Mouse (Mus musculus) hindbrain, embryonic 15.5 days (tissue): ENCODE data around the gene Ctdspl. TPM values are rescaled to one million over a fixed set of nuclear protein-coding genes. Genes with fewer than 3 reads are reported as not detected.
A peak's percentile ranks its signal among the peaks of the same experiment; 100 is the strongest.

Experiments used
- ATAC-seq: fragments of 200-750 bp; cut with Nextera tagmentation; 2 replicates; pipeline ENCODE4 v1.8.0; 2017; ENCODE audit warnings: low read depth, moderate number of reproducible peaks, moderate TSS enrichment; ENCODE audit not compliant: low FRiP score
- H3K27ac ChIP-seq: fragments of 300-500 bp; sonication (generic); replicated peaks from 2 replicates; pipeline ENCODE4 v1.5.1; 2015; ENCODE audit warnings: mild to moderate bottlenecking, inconsistent platforms
- H3K27me3 ChIP-seq: fragments of 300-500 bp; sonication (generic); 2 replicates; pipeline ENCODE4 v1.6.1; 2015; ENCODE audit warnings: control low read depth, inconsistent platforms
- H3K36me3 ChIP-seq: fragments of 300-500 bp; sonication (generic); 2 replicates; pipeline ENCODE4 v1.6.1; 2015; ENCODE audit warnings: control low read depth, inconsistent platforms
- H3K4me1 ChIP-seq: fragments of 300-500 bp; sonication (generic); replicated peaks from 2 replicates; pipeline ENCODE4 v1.6.1; 2015; ENCODE audit warnings: control low read depth, inconsistent platforms
- H3K4me2 ChIP-seq: fragments of 300-500 bp; sonication (generic); 2 replicates; pipeline ENCODE4 v1.6.1; 2015; ENCODE audit warnings: moderate library complexity, mild to moderate bottlenecking, inconsistent platforms
- H3K4me3 ChIP-seq: fragments of 300-500 bp; sonication (generic); 2 replicates; pipeline ENCODE4 v1.5.1; 2015; ENCODE audit warnings: mild to moderate bottlenecking, inconsistent platforms
- H3K9ac ChIP-seq: fragments of 300-500 bp; sonication (generic); 2 replicates; pipeline ENCODE4 v1.6.1; 2015; ENCODE audit warnings: inconsistent platforms
- H3K9me3 ChIP-seq: fragments of 300-500 bp; sonication (generic); 2 replicates; pipeline ENCODE4 v1.6.1; 2016; ENCODE audit warnings: control low read depth, inconsistent platforms
- WGBS: fragments of 180-500 bp; shearing (Covaris S2); methylation state at CpG from one replicate; pipeline ENCODE4 v1.1.7; 2015; 5-methylcytosine and 5-hydroxymethylcytosine counted together
- polyA plus RNA-seq: library from polyadenylated mRNA; unstranded; fragments of >200 nt; fragmentation: Nextera tagmentation; extraction: Ambion mirVana; gene quantifications from 2 replicates; pipeline ENCODE4 v1.2.1, GENCODE M21; 2015

Gene Ctdspl
- polyA plus RNA-seq, 1 experiment from 2014 or later, result 8.9 TPM

DNA sequence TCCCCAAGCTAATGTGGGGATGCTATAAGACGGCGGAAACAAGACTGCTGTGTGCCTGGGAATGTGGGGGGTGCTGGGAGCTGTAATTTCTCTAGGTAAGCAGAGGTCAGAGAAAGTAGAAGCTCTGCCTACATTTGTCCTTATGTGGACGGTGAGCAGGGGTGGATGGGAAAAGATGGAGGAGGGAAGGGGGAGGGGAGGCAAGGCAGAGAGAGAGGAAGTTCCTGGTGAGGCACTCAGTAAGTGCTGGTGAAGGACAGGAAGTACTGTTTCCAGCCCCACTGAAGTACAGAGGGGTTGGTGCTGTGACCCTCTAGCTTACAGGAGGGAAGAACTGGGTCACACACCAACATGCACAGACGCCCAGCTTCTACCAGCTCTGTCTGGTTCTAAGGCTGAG lies 138.0 kb downstream of the Ctdspl start:
- no peak for ATAC-seq
- Histone ChIP-seq H3K27me3 (no peaks in the 10 kb centered on the region), H3K27ac (no peak overlapping the region), H3K9me3 (no peaks in the 10 kb centered on the region), H3K4me3 (no peak overlapping the region), H3K36me3 (no peaks in the 10 kb centered on the region), H3K4me1 (no peaks in the 10 kb centered on the region), H3K4me2 (no peak overlapping the region), H3K9ac (no peak overlapping the region)
- WGBS, result 72% methylated on average over 4 of the region's 4 CpGs

DNA sequence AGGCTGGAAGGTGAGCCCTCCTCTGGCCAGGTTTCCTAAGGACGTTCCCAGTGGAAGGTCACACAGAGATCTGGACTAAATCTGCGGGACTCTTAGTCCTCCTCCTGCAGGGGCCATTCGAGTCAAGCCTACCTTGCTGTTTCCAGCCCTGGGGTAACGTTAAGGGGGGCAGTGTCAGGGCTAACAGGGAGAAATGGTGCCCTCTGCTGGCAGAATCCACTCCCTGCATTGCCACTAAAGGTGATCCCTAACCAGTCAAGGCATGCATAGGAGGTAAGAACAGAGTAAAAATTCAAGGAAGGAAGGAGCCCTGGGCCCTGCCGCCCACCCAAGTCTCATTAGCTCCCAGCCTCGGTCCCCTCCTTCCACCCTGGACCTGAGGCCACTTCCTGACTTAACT lies 141.3 kb downstream of the Ctdspl start:
- peak; percentile 71 for ATAC-seq
- Histone ChIP-seq H3K27me3 (no peaks in the 10 kb centered on the region), H3K36me3 (peaks cover 9% of the 10 kb centered on the region; the same call in 1 of the 2 replicates), H3K4me3 (no peak overlapping the region), H3K27ac (no peak overlapping the region), H3K9me3 (no peaks in the 10 kb centered on the region), H3K4me2 (no peak overlapping the region), H3K4me1 (no peaks in the 10 kb centered on the region), H3K9ac (no peak overlapping the region)
- 3% methylated on average over 6 of the region's 6 CpGs for WGBS

DNA sequence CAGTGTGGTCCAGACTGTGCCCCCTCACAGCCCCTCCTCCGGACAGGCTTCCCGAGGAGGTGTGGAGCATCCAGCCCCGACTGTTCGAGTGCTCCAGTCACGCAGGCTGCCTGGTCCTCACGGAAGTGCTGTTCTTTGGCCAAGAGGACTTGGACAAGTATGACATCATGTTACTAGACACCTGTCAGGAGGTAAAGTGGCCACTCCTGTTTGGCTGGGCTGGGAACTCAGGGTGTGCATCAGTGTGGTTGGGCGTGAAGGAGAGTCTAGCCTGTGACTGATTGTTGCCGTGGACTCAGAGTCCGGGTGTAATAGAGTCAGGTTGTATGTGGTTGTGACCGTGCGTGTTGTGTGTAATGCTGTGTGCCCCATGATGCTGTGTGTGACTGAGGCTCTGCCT lies 142.0 kb downstream of the Ctdspl start:
- H3K4me1 ChIP-seq, result no peaks in the 10 kb centered on the region
- H3K9me3 ChIP-seq, result no peaks in the 10 kb centered on the region
- no peak overlapping the region for H3K4me2 ChIP-seq
- no peak overlapping the region for H3K9ac ChIP-seq
- peaks cover 9% of the 10 kb centered on the region; the same call in 1 of the 2 replicates for H3K36me3 ChIP-seq
- no peak for ATAC-seq
- no peaks in the 10 kb centered on the region for H3K27me3 ChIP-seq
- H3K4me3 ChIP-seq, result no peak overlapping the region
- H3K27ac ChIP-seq, result no peak overlapping the region
- WGBS, result 90% methylated on average over 11 of the region's 11 CpGs

DNA sequence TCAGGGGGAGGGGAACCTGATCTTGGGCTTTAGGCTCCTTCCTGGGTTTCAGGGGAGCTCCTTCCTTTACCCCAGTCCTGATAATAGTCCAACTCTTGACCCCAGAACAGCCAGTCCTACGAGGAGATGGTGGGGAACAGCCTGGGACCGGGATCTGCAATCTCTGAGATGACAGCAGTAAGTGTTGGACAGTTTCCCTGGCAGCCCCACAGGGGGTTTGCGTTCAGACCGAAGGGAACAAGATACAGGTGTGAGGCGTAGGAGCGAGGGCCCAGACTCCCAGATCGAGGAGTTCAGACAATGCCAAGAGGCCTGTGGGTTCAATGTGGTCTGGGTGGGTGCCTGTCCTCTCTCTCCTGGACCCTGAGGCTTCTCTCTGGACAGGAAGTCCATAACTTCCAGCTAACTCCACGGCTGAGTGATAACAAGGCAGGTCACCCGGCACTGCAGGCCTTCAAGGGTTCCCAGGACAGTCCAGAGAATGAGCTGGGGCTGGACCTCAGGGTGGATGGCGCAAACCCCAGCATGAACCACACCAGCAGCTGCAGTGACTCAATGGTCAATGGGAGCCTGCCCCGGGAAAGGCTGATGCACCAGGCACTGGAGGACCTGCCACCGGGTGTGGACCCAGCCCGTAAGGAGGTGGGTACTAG lies 144.0 kb downstream of the Ctdspl start:
- Histone ChIP-seq H3K27ac (no peak overlapping the region), H3K4me3 (no peak overlapping the region), H3K9me3 (no peaks in the 10 kb centered on the region), H3K4me1 (no peaks in the 10 kb centered on the region), H3K27me3 (no peaks in the 10 kb centered on the region), H3K9ac (no peak overlapping the region), H3K4me2 (no peak overlapping the region), H3K36me3 (peaks cover 13% of the 10 kb centered on the region; the same call in 1 of the 2 replicates)
- no peak for ATAC-seq
- 85% methylated on average over 13 of the region's 13 CpGs for WGBS

DNA sequence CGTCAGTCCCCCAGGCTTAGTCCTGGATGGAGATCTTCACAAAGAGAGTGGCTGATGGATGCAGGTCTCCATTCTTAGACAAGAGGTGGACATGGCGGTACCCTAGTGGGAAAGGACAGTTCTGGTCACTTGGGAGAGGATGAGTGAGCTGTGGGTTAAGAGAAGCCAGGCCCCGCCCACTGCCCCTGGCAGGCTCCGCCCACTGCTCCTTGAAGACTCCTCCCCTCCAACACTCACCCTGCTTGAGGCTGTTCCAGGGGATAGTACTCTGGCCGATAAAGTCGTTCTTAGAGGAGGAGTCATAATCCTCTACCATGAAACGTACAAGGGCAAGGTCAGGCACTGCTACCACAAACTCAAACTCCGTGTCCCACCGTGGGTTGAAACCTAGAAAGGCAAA lies 145.5 kb downstream of the Ctdspl start:
- no peak overlapping the region for H3K4me3 ChIP-seq
- H3K4me1 ChIP-seq, result no peaks in the 10 kb centered on the region
- peaks cover 13% of the 10 kb centered on the region; the same call in 1 of the 2 replicates for H3K36me3 ChIP-seq
- H3K27me3 ChIP-seq, result no peaks in the 10 kb centered on the region
- WGBS, result 85% methylated on average over 9 of the region's 9 CpGs
- H3K27ac ChIP-seq, result no peak overlapping the region
- no peaks in the 10 kb centered on the region for H3K9me3 ChIP-seq
- no peak for ATAC-seq
- H3K9ac ChIP-seq, result no peak overlapping the region
- H3K4me2 ChIP-seq, result no peak overlapping the region

DNA sequence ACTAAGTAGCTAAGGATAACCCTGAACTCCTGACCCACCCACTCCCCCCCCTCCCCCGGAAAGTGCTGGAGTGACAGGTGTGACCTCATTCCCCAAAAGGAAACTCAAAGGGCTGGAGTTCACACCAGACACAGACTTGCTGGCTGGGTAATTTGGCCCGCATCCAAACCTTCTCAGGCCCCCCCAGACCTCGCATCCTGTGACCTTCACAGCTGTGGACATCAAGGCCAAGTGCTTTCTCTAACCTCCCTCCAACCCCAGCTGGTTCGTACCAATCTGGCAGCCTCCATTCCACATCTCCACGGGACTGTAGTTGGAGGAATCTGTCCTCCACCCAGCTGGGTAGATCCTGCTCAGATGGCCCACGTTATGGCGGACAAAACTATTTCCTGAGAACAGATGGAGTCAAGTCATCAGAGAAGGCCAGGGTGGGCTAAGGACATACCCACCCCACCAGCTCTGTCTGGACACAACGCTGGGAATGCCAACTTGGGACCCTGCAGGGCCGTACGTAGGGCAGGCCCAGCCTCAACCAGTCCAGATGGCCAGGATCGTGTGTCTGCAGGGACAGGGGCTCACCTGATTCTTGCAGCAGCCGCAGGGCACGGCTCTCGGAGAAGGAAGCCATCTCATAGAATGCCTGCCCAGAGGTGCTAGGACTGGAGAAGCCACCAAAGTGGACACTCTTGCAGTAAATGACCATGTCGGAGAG lies 147.1 kb downstream of the Ctdspl start:
- Histone ChIP-seq H3K4me3 (no peak overlapping the region), H3K4me2 (no peak overlapping the region), H3K27me3 (no peaks in the 10 kb centered on the region), H3K36me3 (peaks cover 13% of the 10 kb centered on the region; the same call in 1 of the 2 replicates), H3K9ac (no peak overlapping the region), H3K27ac (no peak overlapping the region), H3K4me1 (no peaks in the 10 kb centered on the region), H3K9me3 (no peaks in the 10 kb centered on the region)
- WGBS, result 78% methylated on average over 15 of the region's 15 CpGs
- no peak for ATAC-seq

DNA sequence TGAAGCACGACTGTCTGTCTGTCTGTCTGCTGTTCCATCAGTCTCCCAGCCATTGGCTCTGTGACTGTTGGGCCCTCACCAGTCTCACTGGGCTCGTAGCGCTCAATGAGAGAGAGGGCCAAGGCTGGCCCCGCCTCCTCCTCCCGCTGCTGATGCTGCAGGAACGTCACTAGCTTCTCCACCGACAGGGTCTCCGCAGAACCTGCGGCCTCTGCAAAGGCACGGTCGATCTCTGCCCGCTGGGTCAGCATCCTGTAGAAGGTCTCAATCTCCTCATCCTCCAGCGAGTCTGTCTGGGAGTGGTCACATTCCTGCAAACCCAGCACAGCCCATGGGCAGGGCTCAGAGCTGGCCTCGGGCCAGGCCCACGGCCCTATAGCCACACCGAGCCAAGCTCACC lies 149.4 kb downstream of the Ctdspl start:
- no peak for ATAC-seq

DNA sequence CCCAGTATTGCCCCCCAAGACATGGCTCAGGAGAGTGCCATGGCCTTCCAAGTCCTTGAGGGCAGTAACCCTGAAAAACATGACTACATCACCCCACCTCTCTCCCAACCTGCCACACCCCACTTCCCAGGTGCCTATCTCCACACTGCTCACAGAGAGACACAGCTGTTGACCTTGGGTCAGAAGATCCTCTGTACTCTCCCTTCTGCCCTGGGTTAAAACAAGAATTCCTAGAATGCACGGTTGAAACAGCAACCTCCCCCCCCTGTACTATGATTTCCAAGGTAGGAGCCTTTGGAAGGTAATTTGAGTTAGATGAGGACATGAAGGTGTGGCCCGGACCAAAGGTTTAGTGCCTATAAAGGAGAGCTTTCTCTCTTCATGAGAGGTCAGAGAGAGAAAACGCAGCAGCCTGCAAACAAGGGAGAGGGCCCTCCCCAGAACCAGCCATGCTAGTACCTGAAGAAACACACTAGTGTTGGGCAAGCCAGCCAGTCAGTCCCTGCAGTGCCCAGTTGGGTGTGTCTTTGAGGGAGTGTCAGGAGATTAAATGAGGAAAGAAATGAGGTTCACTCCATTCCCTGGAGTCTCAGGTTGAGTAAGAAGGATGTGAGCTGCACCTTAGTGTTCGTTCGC lies 153.9 kb downstream of the Ctdspl start:
- H3K27me3 ChIP-seq, result no peaks in the 10 kb centered on the region
- no peak overlapping the region for H3K9ac ChIP-seq
- no peak overlapping the region for H3K27ac ChIP-seq
- no peak overlapping the region for H3K4me2 ChIP-seq
- no peaks in the 10 kb centered on the region for H3K36me3 ChIP-seq
- H3K4me1 ChIP-seq, result peaks cover 16% of the 10 kb centered on the region
- H3K4me3 ChIP-seq, result no peak overlapping the region
- 89% methylated on average over 5 of the region's 5 CpGs for WGBS
- no peak for ATAC-seq
- H3K9me3 ChIP-seq, result no peaks in the 10 kb centered on the region

More for the DNA sequence above, 149.4 kb downstream of the Ctdspl start:
- no peak overlapping the region for H3K4me3 ChIP-seq
- H3K9me3 ChIP-seq, result no peaks in the 10 kb centered on the region
- no peak overlapping the region for H3K4me2 ChIP-seq
- H3K9ac ChIP-seq, result no peak overlapping the region
- H3K27me3 ChIP-seq, result no peaks in the 10 kb centered on the region
- 80% methylated on average over 16 of the region's 16 CpGs for WGBS
- no peak overlapping the region for H3K27ac ChIP-seq
- H3K36me3 ChIP-seq, result peaks cover 13% of the 10 kb centered on the region; the same call in 1 of the 2 replicates
- no peaks in the 10 kb centered on the region for H3K4me1 ChIP-seq

DNA sequence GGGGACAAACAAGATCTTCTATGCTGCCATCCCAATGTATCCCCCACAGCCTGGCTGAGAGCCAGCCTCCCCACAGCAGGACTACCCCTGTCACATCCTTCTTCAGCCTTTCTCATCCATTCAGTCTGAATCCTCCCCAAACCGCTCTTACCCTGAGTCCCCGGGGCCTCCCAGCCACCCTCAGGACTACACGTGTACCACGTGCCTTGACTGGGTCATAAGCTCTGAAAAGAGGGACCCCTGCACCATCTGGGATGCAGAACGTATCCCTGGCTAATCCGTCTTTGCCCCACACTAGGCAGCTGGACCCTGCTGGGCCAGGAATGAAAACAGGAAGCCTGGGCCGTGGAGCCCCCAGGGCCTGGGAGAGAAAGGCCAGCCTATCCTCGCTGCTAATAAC lies 155.8 kb downstream of the Ctdspl start:
- Histone ChIP-seq H3K4me2 (no peak overlapping the region), H3K27me3 (no peaks in the 10 kb centered on the region), H3K36me3 (no peaks in the 10 kb centered on the region), H3K4me1 (peaks cover 23% of the 10 kb centered on the region), H3K9me3 (no peaks in the 10 kb centered on the region), H3K27ac (no peak overlapping the region), H3K9ac (0 out of 2 replicates have a peak overlapping the region, but pooled peaks have one; percentile 19), H3K4me3 (no peak overlapping the region)
- WGBS, result 6% methylated on average over 8 of the region's 8 CpGs
- ATAC-seq, result peak; percentile 73

DNA sequence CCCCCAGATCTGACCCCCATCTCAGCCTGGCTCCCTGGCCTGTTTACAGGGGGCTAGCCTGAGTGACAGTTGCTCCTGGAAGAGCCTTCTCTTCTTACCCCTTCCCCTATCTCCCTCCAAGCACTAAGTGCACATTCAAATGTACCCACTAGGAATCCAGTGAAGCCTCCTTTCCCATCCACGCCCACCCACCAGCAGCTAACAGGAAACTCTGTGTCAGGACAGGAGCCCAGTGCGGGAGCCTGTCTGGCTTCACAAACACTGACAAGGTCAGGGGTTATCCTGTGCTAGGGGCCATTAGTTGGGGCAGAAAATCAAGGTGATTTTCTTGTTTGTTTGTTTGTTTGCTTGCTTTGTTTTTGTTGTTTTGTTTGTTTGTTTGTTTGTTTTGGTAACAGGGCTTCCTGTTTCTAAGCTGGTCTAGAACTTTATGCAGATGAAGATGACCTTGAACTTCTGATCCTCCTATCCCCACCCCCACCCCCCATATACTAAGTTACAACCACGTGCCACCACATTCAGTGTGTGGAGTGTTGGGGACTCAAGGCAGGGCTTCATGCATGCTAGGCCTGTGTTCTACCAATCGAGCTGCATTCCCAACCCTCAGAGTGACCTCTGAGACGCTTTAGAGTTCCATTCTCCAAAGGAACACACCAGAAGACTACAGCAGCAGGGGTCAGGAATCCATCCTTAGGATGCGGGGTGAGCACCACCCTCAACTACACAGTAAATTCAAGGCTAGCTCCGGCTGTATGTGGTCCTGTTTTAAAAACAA lies 156.6 kb downstream of the Ctdspl start:
- no peak overlapping the region for H3K4me3 ChIP-seq
- 0 out of 2 replicates have a peak, but pooled peaks cover 3% of the 10 kb centered on the region for H3K27me3 ChIP-seq
- H3K4me1 ChIP-seq, result peaks cover 32% of the 10 kb centered on the region
- no peak overlapping the region for H3K9ac ChIP-seq
- peak overlapping the region; percentile 14; the same call in 1 of the 2 replicates for H3K27ac ChIP-seq
- H3K36me3 ChIP-seq, result no peaks in the 10 kb centered on the region
- no peak overlapping the region for H3K4me2 ChIP-seq
- WGBS, result 71% methylated on average over 7 of the region's 7 CpGs
- no peak for ATAC-seq
- no peaks in the 10 kb centered on the region for H3K9me3 ChIP-seq

DNA sequence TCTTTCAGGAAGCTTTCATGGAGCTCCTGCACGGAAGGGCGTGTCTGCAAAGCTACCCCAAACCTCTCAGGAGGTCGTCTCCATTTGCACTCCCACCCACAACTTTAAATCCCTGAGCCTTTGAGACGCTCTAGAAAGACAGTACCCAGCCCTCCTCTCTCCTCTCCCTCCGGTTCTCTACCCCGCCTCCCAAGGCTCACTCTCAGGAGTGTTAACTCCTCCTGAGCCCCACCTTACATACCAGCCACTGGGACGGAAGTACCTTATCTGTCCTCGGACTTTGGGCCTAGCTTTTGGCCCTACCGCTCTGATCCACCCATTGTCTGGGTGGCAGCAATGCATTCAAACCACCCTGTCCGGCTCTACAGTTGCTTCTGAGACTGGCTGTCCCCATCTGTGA lies 157.7 kb downstream of the Ctdspl start:
- Histone ChIP-seq H3K9me3 (no peaks in the 10 kb centered on the region), H3K4me1 (peaks cover 41% of the 10 kb centered on the region), H3K36me3 (no peaks in the 10 kb centered on the region), H3K27me3 (0 out of 2 replicates have a peak, but pooled peaks cover 3% of the 10 kb centered on the region), H3K9ac (no peak overlapping the region), H3K4me3 (no peak overlapping the region), H3K27ac (no peak overlapping the region), H3K4me2 (no peak overlapping the region)
- 85% methylated on average over 10 of the region's 10 CpGs for WGBS
- ATAC-seq, result no peak
